24 mouse cellular contexts compared by ENCODE assay signal in genomic region chr4:95610663-95611062, GRCm38 (mm10).
"Had no signal": no experiment of that assay in that cellular context is flagged by ENCODE, and none has a peak within 500 bp of the region (broad histone marks: within the 10 kb centered on the region; RNA-seq: fewer than 3 reads in every experiment).

No protein-coding gene starts in this region.

- H3K27ac ChIP-seq: gastrocnemius, adult 2 months; heart, embryonic 10.5 days; hindbrain, embryonic 10.5 days; hindbrain, embryonic 12.5 days; hindbrain, embryonic 14.5 days; intestine, embryonic 15.5 days; layer of hippocampus, adult 2 months; left cerebral cortex, adult 2 months; limb, embryonic 12.5 days; liver, embryonic 13.5 days; liver, embryonic 15.5 days had no signal

- H3K4me3 ChIP-seq: gastrocnemius, adult 2 months; heart, embryonic 10.5 days; heart, embryonic 12.5 days; hindbrain, embryonic 10.5 days; hindbrain, embryonic 12.5 days; intestine, embryonic 15.5 days; layer of hippocampus, adult 2 months; left cerebral cortex, adult 2 months; limb, embryonic 12.5 days; liver, embryonic 13.5 days; liver, embryonic 15.5 days had no signal

- H3K9me3 ChIP-seq: heart, embryonic 10.5 days; heart, embryonic 12.5 days; hindbrain, embryonic 10.5 days; hindbrain, embryonic 12.5 days; intestine, embryonic 15.5 days; limb, embryonic 12.5 days; liver, embryonic 13.5 days; liver, embryonic 15.5 days had no signal

- ATAC-seq: hindbrain, embryonic 16.5 days; inflammation-experienced regulatory T-cells, adult 6 months; intestine, embryonic 15.5 days; intestine, postnatal 0 days; liver, postnatal 0 days had no signal

- H3K27me3 ChIP-seq: heart, embryonic 12.5 days; hindbrain, embryonic 12.5 days; intestine, embryonic 15.5 days; limb, embryonic 12.5 days; liver, embryonic 13.5 days; liver, embryonic 15.5 days had no signal

- H3K4me2 ChIP-seq: heart, embryonic 12.5 days; hindbrain, embryonic 12.5 days; hindbrain, embryonic 14.5 days; intestine, embryonic 15.5 days; limb, embryonic 12.5 days; liver, embryonic 11.5 days; liver, embryonic 13.5 days; liver, embryonic 15.5 days had no signal

- H3K9ac ChIP-seq: heart, embryonic 12.5 days; hindbrain, embryonic 12.5 days; hindbrain, embryonic 14.5 days; intestine, embryonic 15.5 days; limb, embryonic 12.5 days; liver, embryonic 13.5 days; liver, embryonic 15.5 days; liver, postnatal 0 days had no signal

- H3K36me3 ChIP-seq: heart, embryonic 10.5 days; heart, embryonic 12.5 days; hindbrain, embryonic 10.5 days; hindbrain, embryonic 12.5 days; intestine, embryonic 15.5 days; limb, embryonic 12.5 days; liver, embryonic 13.5 days; liver, embryonic 15.5 days had no signal

- H3K4me1 ChIP-seq: heart, embryonic 10.5 days; heart, embryonic 12.5 days; hindbrain, embryonic 10.5 days; hindbrain, embryonic 12.5 days; intestine, embryonic 15.5 days; limb, embryonic 12.5 days; liver, embryonic 13.5 days; liver, embryonic 15.5 days had no signal

- DNase-seq: heart, postnatal 4 days; kidney, adult 18-20 months; kidney, adult 8-10 months; kidney, postnatal 10 days; kidney, postnatal 25 days; kidney, postnatal 4 days; liver; liver, embryonic 13.5 days; liver, postnatal 0 days had no signal
